In the genomic region with DNA sequence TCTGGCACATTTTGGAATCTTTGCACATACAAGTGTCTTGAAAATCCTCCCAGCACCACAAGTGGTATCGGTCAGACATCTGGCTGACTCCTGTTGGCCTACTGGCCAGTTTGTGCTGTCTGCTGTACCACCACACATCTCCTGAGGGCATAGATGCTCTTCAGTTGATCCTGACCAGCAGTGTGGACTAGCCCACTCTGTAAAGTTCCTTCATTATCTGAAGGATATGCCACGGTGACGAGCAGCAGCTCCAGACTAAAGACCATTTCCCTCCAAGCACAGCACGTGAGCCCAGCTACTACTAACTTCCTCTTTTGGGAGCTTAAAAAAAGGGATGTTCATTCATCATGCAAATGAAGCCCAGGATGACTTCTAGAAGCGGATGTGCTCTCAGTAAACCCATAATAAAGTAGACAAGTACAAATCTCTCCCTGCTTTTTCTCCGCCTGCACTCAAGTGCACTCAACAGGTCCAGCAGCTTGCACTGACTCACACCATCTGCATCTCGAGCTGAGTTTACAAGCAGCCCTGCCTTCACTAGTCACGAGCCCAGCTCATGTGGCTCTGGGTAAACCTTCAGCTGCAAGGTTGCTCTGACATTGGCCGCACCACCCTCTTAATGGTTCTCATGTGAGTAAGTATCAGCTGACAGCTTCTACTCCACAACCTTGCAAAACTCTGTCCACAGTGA, we compare ENCODE assay signal across 8 mouse cellular contexts. TPM values are rescaled to one million over a fixed set of nuclear protein-coding genes. Genes with fewer than 3 reads are reported as not detected.
DNase-seq lines count a peak whose midpoint lies in the region; ATAC-seq lines count a peak whose summit lies in the region.

No protein-coding gene starts in this region.

- 0 out of 2 replicates have a peak, but pooled peaks have one; percentile 12 for ATAC-seq in hindbrain, embryonic 16.5 days
- no peak for ATAC-seq in hindbrain, embryonic 12.5 days (ENCODE audit: low FRiP score)
- ATAC-seq in intestine, embryonic 15.5 days, result peak; percentile 88
- no peak for ATAC-seq in liver, embryonic 11.5 days (replicated peaks; ENCODE audit: low FRiP score)
- no peak for ATAC-seq in midbrain, embryonic 14.5 days (ENCODE audit: low FRiP score, low TSS enrichment)
- ATAC-seq in forebrain, embryonic 11.5 days (replicated peaks; ENCODE audit: low FRiP score), result no peak

- H3K27me3 ChIP-seq in hindbrain, embryonic 16.5 days (replicated peaks; ENCODE audit: control insufficient read depth, insufficient read depth, low read length), result no peaks in the 10 kb centered on the region
- H3K27me3 ChIP-seq in hindbrain, embryonic 12.5 days, result no peaks in the 10 kb centered on the region
- no peaks in the 10 kb centered on the region for H3K27me3 ChIP-seq in intestine, embryonic 15.5 days (replicated peaks)
- no peaks in the 10 kb centered on the region for H3K27me3 ChIP-seq in liver, embryonic 11.5 days (replicated peaks; ENCODE audit: control insufficient read depth, insufficient read depth, low read length)
- no peaks in the 10 kb centered on the region for H3K27me3 ChIP-seq in midbrain, embryonic 14.5 days (ENCODE audit: control insufficient read depth, insufficient read depth, low read length)
- no peaks in the 10 kb centered on the region for H3K27me3 ChIP-seq in forebrain, embryonic 11.5 days (ENCODE audit: control insufficient read depth, insufficient read depth, low read length)

- WGBS in hindbrain, embryonic 16.5 days, result 70% methylated on average over 9 of the region's 9 CpGs
- WGBS in hindbrain, embryonic 12.5 days, result 79% methylated on average over 9 of the region's 9 CpGs
- WGBS in intestine, embryonic 15.5 days, result 32% methylated on average over 9 of the region's 9 CpGs
- WGBS in liver, embryonic 11.5 days, result 39% methylated on average over 9 of the region's 9 CpGs
- 90% methylated on average over 9 of the region's 9 CpGs for WGBS in midbrain, embryonic 14.5 days
- 86% methylated on average over 9 of the region's 9 CpGs for WGBS in forebrain, embryonic 11.5 days

- DNase-seq in c-Kit-positive CD71-negative TER-119-negative erythroid progenitor cells, embryonic 14.5 days (ENCODE audit: low read depth), result peak; percentile 62
- DNase-seq in liver, embryonic 11.5 days (ENCODE audit: low spot score), result no peak
- DNase-seq in right cerebral cortex, postnatal 36 days (ENCODE audit: low spot score in 2 of 2), result peak; percentile 62 to 71
- DNase-seq in midbrain, embryonic 14.5 days, result no peak
- DNase-seq in forebrain, embryonic 11.5 days (ENCODE audit: low spot score), result no peak

- no peak overlapping the region for H3K4me3 ChIP-seq in hindbrain, embryonic 16.5 days (ENCODE audit: low read length)
- H3K4me3 ChIP-seq in hindbrain, embryonic 12.5 days, result no peak overlapping the region
- no peak overlapping the region for H3K4me3 ChIP-seq in intestine, embryonic 15.5 days (replicated peaks)
- no peak overlapping the region for H3K4me3 ChIP-seq in liver, embryonic 11.5 days (ENCODE audit: low read depth, low read length)
- no peak overlapping the region for H3K4me3 ChIP-seq in midbrain, embryonic 14.5 days (replicated peaks; ENCODE audit: low read depth, low read length)
- no peak overlapping the region for H3K4me3 ChIP-seq in forebrain, embryonic 11.5 days (ENCODE audit: low read depth, low read length)

- H3K27ac ChIP-seq in hindbrain, embryonic 16.5 days (ENCODE audit: low read depth, low read length), result no peak overlapping the region
- H3K27ac ChIP-seq in hindbrain, embryonic 12.5 days, result no peak overlapping the region
- H3K27ac ChIP-seq in intestine, embryonic 15.5 days, result 0 out of 2 replicates have a peak overlapping the region, but pooled peaks have one; percentile 7
- 0 out of 2 replicates have a peak overlapping the region, but pooled peaks have one; percentile 3 for H3K27ac ChIP-seq in liver, embryonic 11.5 days (ENCODE audit: low read depth, low read length)
- no peak overlapping the region for H3K27ac ChIP-seq in midbrain, embryonic 14.5 days (replicated peaks; ENCODE audit: low read depth, low read length)
- no peak overlapping the region for H3K27ac ChIP-seq in forebrain, embryonic 11.5 days (ENCODE audit: low read depth, low read length)

- 0 out of 2 replicates have a peak, but pooled peaks cover 2% of the 10 kb centered on the region for H3K4me1 ChIP-seq in hindbrain, embryonic 16.5 days (ENCODE audit: control insufficient read depth, insufficient read depth, low read depth, low read length)
- H3K4me1 ChIP-seq in hindbrain, embryonic 12.5 days, result no peaks in the 10 kb centered on the region
- H3K4me1 ChIP-seq in intestine, embryonic 15.5 days (replicated peaks), result peaks cover 8% of the 10 kb centered on the region
- peaks cover 52% of the 10 kb centered on the region for H3K4me1 ChIP-seq in liver, embryonic 11.5 days (replicated peaks; ENCODE audit: control insufficient read depth, insufficient read depth, low read length)
- no peaks in the 10 kb centered on the region for H3K4me1 ChIP-seq in midbrain, embryonic 14.5 days (ENCODE audit: control insufficient read depth, insufficient read depth, low read length)
- H3K4me1 ChIP-seq in forebrain, embryonic 11.5 days (replicated peaks; ENCODE audit: control insufficient read depth, insufficient read depth, low read length), result no peaks in the 10 kb centered on the region

- no peaks in the 10 kb centered on the region for H3K9me3 ChIP-seq in hindbrain, embryonic 16.5 days (ENCODE audit: control insufficient read depth, low read length)
- no peaks in the 10 kb centered on the region for H3K9me3 ChIP-seq in hindbrain, embryonic 12.5 days (replicated peaks)
- no peaks in the 10 kb centered on the region for H3K9me3 ChIP-seq in intestine, embryonic 15.5 days
- no peaks in the 10 kb centered on the region for H3K9me3 ChIP-seq in liver, embryonic 11.5 days (ENCODE audit: control insufficient read depth, low read length)
- no peaks in the 10 kb centered on the region for H3K9me3 ChIP-seq in midbrain, embryonic 14.5 days (ENCODE audit: control insufficient read depth, low read length)
- H3K9me3 ChIP-seq in forebrain, embryonic 11.5 days (ENCODE audit: control insufficient read depth, low read length), result no peaks in the 10 kb centered on the region

- no peaks in the 10 kb centered on the region for H3K36me3 ChIP-seq in hindbrain, embryonic 16.5 days (ENCODE audit: control insufficient read depth, insufficient read depth, low read length)
- H3K36me3 ChIP-seq in hindbrain, embryonic 12.5 days, result no peaks in the 10 kb centered on the region
- H3K36me3 ChIP-seq in intestine, embryonic 15.5 days, result no peaks in the 10 kb centered on the region
- H3K36me3 ChIP-seq in liver, embryonic 11.5 days (ENCODE audit: control insufficient read depth, insufficient read depth, low read length), result no peaks in the 10 kb centered on the region
- no peaks in the 10 kb centered on the region for H3K36me3 ChIP-seq in midbrain, embryonic 14.5 days (ENCODE audit: control insufficient read depth, insufficient read depth, low read length)
- H3K36me3 ChIP-seq in forebrain, embryonic 11.5 days (ENCODE audit: control insufficient read depth, insufficient read depth, low read length), result no peaks in the 10 kb centered on the region

- H3K4me2 ChIP-seq in hindbrain, embryonic 16.5 days (ENCODE audit: low read length), result no peak overlapping the region
- no peak overlapping the region for H3K4me2 ChIP-seq in hindbrain, embryonic 12.5 days (replicated peaks)
- H3K4me2 ChIP-seq in intestine, embryonic 15.5 days (replicated peaks), result 0 out of 2 replicates have a peak overlapping the region, but pooled peaks have one; percentile 14
- H3K4me2 ChIP-seq in liver, embryonic 11.5 days, result no peak overlapping the region
- no peak overlapping the region for H3K4me2 ChIP-seq in midbrain, embryonic 14.5 days (ENCODE audit: low read length)
- H3K4me2 ChIP-seq in forebrain, embryonic 11.5 days (ENCODE audit: low read depth, low read length, severe bottlenecking), result no peak overlapping the region

- no peak overlapping the region for H3K9ac ChIP-seq in hindbrain, embryonic 16.5 days (ENCODE audit: low read depth, low read length)
- no peak overlapping the region for H3K9ac ChIP-seq in hindbrain, embryonic 12.5 days
- no peak overlapping the region for H3K9ac ChIP-seq in intestine, embryonic 15.5 days
- no peak overlapping the region for H3K9ac ChIP-seq in liver, embryonic 11.5 days (ENCODE audit: low read depth, low read length)
- H3K9ac ChIP-seq in midbrain, embryonic 14.5 days (replicated peaks; ENCODE audit: low read length), result no peak overlapping the region
- H3K9ac ChIP-seq in forebrain, embryonic 11.5 days (ENCODE audit: low read length), result no peak overlapping the region

RNA-seq across cellular contexts. Expression of a gene that starts 35.9 kb away (rescaled TPM):
- 4.5 and 5.5 TPM in 2 replicates for polyA plus RNA-seq in hindbrain, embryonic 16.5 days (2015; fragmentation: Nextera tagmentation; extraction: Ambion mirVana)
- polyA plus RNA-seq in hindbrain, embryonic 12.5 days (2016; fragmentation: Nextera tagmentation; extraction: Ambion mirVana), result 9.8 and 10.1 TPM in 2 replicates
- polyA plus RNA-seq in intestine, embryonic 15.5 days (2015; fragmentation: Nextera tagmentation; extraction: Ambion mirVana), result 3.3 and 3.9 TPM in 2 replicates
- polyA plus RNA-seq in liver, embryonic 11.5 days (2014; fragmentation: Nextera tagmentation; extraction: Ambion mirVana), result 7.5 and 9.7 TPM in 2 replicates
- polyA plus RNA-seq in midbrain, embryonic 14.5 days (2014; fragmentation: Nextera tagmentation; extraction: Ambion mirVana), result 7.7 and 8.0 TPM in 2 replicates
- 9.2 and 9.4 TPM in 2 replicates for polyA plus RNA-seq in forebrain, embryonic 11.5 days (2014; fragmentation: Nextera tagmentation; extraction: Ambion mirVana)

RNA-seq across cellular contexts. Expression of a gene that starts 59.4 kb away (rescaled TPM):
- polyA plus RNA-seq in hindbrain, embryonic 16.5 days (2015; fragmentation: Nextera tagmentation; extraction: Ambion mirVana), result 145 and 146 TPM in 2 replicates
- polyA plus RNA-seq in hindbrain, embryonic 12.5 days (2016; fragmentation: Nextera tagmentation; extraction: Ambion mirVana), result 158 and 174 TPM in 2 replicates
- polyA plus RNA-seq in intestine, embryonic 15.5 days (2015; fragmentation: Nextera tagmentation; extraction: Ambion mirVana), result 148 and 164 TPM in 2 replicates
- polyA plus RNA-seq in liver, embryonic 11.5 days (2014; fragmentation: Nextera tagmentation; extraction: Ambion mirVana), result 325 and 349 TPM in 2 replicates
- 126 and 157 TPM in 2 replicates for polyA plus RNA-seq in midbrain, embryonic 14.5 days (2014; fragmentation: Nextera tagmentation; extraction: Ambion mirVana)
- 192 and 201 TPM in 2 replicates for polyA plus RNA-seq in forebrain, embryonic 11.5 days (2014; fragmentation: Nextera tagmentation; extraction: Ambion mirVana)

Comparison
In these comparisons a context has a peak if more than half of its experiments do, and no peak if none do; other contexts are left out.
1. ATAC-seq: peak in hindbrain, embryonic 16.5 days (single experiment) and intestine, embryonic 15.5 days (single experiment); none in hindbrain, embryonic 12.5 days (single experiment), liver, embryonic 11.5 days (single experiment), midbrain, embryonic 14.5 days (single experiment) and forebrain, embryonic 11.5 days (single experiment).
2. H3K27ac ChIP-seq: peak in intestine, embryonic 15.5 days (single experiment) and liver, embryonic 11.5 days (single experiment); none in hindbrain, embryonic 16.5 days (single experiment), hindbrain, embryonic 12.5 days (single experiment), midbrain, embryonic 14.5 days (single experiment) and forebrain, embryonic 11.5 days (single experiment).
3. DNase-seq: peak in c-Kit-positive CD71-negative TER-119-negative erythroid progenitor cells, embryonic 14.5 days (single experiment) and right cerebral cortex, postnatal 36 days (2 of 2); none in liver, embryonic 11.5 days (single experiment), midbrain, embryonic 14.5 days (single experiment) and forebrain, embryonic 11.5 days (single experiment).